Mouse (Mus musculus): ENCODE measurements around the gene Syt12.

Gene Syt12

GRCm38 (mm10) chr19:4477345-4478189 lies at the start of gene Syt12:
Syt12 (minus strand) TSS chr19:4477447.
- peak; percentile 89 for DNase-seq

DNA sequence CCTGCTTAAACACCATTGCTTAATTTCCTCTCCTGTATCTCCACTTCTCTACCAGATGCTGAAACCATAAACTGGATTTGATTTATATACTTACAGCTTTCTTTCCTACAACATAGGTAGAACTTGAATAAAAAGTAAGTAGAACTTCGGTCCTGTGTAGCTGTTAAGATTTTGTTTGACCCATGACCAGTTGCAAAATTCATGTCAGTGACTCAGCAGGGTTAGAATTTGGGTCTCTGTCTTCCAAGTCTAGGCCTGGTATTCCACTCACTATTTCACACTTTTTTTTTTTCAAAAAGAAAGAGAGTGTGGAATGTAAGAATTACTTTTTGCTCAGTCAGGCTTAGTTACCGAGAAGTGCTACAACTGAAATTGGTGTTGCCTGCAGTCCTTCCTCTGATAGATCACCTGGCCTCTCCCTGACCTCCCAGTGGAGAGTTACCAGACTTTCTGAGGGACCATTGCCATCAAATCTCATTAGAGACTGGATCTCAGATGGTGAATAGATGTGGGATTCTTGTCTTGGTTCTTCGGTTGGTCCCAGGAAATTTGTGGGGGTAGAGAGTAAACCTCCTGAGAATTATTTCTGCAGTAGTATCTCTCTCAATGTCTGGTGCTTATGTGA lies 44.3 kb upstream of the Syt12 start:
- DNase-seq = no peak

DNA sequence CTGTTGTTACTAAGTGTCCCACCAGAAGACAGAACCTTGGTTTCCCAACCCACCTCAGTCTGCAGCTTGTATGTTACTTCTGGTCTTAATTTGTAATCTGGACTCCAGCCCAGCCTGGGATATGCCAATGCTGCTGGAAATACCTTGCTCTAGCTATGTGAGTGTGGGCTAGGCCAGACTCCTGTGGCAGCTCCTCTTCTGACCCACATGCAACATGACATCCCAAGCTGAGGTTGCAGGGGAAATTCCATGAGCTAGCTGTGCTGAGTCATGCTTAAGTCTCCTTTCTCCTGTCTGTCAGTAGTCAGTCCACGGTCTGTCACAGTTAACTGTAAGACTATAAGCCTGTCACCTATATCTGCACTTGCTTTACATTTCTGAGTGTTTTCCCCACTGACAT lies 40.2 kb upstream of the Syt12 start:
- DNase-seq = no peak

- DNase-seq = no peak
Measured at GRCm38 (mm10) chr19:4516288-4516687, 39.0 kb upstream of the Syt12 start.

DNA sequence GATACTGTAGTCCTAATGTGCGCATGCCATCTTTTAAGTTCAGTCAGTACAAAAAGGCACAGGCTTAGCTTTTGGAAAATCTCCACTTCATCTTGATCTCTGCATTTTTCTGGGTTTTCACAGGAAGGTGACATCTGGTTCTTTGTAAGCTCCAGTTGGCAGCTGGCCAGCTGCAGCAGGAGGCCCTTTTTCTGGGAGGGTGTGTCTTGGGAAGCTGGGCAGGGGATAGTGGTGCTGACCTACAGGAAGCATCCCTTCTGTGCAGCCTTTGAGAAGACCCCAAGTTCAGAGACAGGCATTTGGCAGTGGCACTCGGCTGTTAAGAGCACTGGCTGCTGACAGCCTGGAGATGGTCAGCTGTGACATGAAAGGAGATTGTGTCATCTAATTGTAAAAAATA lies 38.5 kb upstream of the Syt12 start:
- DNase-seq = peak; percentile 36

DNA sequence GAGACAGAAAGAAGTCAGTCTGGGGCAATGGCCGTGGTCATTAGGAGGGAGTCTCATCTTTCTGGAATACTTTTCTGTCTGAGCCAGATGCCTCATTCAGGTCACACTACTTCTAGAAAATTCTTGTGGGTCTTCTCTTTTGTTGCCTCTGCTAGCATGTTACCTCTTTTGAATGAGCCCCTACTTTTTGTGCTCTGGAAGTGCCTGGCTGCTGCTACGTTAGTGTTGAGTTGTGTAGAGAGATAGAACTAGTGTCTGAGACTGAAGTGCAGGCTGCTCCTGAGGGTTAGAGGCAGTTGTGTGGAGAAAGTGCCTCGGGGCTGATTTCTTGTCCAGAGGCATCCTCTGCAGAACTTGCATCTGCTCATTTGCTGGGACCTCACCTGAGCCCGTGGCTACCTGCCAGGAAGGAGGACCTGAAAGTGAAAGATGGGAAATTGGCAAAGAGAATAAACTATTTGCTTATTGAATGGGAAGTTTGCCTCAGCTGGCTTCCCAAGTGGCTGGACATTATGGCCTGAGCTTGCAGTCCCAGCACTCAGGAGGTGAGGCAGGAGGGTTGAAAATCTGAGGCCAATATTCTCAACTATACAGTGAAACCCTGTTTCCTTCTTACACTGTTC lies 36.1 kb upstream of the Syt12 start:
- DNase-seq = no peak

GRCm38 (mm10) chr19:4511116-4511841 lies 34.0 kb upstream of the Syt12 start:
- DNase-seq = peak; percentile 34

- peak; percentile 100 for DNase-seq
Measured at GRCm38 (mm10) chr19:4509986-4510963, 33.0 kb upstream of the Syt12 start, which contains the start of gene Pcx. Pcx (plus strand) TSS chr19:4510472.

DNA sequence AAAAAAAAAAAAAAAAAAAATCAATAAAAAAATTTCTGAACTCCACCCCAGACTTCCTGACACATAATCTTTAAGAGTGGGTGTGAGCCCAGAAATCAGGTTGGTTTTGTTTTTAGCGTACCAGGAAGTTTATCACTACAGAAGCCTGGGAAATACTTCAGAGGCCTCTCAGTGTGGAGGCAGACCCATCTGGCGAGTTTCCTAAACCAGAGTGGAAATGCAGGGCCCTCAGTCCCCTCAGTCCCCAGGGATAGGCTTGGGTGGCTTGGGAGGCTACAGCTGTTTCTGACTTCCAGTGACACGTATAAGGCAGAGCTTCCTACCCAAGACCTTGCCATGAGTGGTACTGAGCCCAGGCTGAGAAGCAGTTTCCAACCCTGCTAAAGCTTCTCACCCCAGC lies 30.5 kb upstream of the Syt12 start:
- peak; percentile 38 for DNase-seq

- no peak for DNase-seq
Measured at GRCm38 (mm10) chr19:4504830-4505229, 27.6 kb upstream of the Syt12 start.

DNA sequence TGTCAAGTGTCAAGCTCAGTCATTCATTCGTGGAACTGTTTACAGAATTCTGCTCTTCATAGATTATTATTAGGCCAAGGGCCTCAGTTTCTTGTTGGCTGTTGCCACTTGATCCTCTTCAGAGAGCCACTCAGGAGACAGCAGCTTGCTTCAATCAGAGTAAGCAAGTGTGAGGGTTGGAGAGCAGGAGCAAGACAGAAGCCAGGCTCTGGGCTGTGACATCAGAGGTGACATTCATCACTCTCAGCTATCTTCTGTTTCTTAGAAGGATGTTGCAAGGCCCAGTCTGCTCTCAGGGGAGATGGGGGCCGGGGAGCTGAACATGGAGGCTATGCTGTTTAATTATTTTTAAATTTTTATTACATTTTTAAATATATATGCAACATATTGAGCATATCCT lies 25.5 kb upstream of the Syt12 start:
- no peak for DNase-seq

- no peak for DNase-seq
Measured at GRCm38 (mm10) chr19:4498062-4498933, 21.1 kb upstream of the Syt12 start, which contains the start of gene 2010003K11Rik. 2010003K11Rik (minus strand) TSS chr19:4498583.

- DNase-seq = peak; percentile 87
Measured at GRCm38 (mm10) chr19:4497263-4497973, 20.2 kb upstream of the Syt12 start.

DNA sequence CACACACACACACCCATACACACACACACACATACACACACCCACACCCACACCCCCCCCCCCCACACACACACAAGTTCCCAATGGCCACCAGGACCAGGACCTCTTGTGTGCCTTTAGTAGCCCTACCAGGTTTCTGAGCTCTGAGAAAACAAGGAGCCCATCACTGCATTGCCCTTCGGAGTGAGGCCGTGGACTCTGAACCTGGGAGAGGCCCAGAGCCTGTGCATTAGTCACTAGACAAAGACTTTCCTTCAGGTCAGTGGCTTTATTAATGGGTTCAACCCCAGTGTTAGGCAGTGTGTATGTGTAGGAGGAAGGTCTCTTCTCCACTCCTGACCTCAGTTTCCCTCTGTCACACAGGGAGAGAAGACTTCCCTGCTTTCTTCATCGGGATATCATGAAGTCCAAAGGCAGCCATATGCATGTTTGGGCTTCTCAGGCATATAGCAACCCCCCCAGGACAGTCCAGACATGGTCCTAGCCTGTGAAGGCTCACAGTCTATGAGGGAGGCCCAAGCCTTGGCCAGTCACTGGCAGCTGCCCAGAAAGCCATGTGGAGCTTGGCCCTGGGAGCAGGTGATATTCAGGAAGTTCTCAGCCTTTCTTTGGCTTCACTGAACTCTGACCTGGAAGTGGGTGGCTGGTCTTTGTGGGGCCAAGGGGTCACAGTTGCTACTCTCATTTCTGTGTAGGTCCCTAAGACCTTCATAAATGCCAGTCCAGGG lies 19.5 kb upstream of the Syt12 start:
- DNase-seq = peak; percentile 69

DNA sequence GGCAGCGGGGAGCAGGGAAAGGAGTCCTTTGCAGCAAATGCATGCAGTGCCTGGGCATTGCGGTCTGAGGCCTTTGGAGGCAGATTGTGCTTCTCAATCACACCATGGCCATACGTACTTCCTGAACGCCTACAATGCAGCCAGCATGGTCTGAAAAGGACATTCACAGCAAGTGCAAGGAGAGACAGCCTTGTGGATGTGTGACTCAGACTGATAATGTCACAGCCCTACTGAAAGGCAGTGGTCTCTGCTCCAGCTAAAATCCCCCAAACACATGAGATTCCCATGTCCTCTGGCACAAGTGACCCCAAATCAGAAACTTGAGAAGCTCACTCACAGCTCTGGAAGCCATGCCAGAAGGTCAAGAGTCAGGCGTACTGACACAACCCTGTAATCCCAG lies 18.6 kb upstream of the Syt12 start:
- no peak for DNase-seq

- DNase-seq = no peak
Measured at GRCm38 (mm10) chr19:4494707-4495106, 17.5 kb upstream of the Syt12 start.

DNA sequence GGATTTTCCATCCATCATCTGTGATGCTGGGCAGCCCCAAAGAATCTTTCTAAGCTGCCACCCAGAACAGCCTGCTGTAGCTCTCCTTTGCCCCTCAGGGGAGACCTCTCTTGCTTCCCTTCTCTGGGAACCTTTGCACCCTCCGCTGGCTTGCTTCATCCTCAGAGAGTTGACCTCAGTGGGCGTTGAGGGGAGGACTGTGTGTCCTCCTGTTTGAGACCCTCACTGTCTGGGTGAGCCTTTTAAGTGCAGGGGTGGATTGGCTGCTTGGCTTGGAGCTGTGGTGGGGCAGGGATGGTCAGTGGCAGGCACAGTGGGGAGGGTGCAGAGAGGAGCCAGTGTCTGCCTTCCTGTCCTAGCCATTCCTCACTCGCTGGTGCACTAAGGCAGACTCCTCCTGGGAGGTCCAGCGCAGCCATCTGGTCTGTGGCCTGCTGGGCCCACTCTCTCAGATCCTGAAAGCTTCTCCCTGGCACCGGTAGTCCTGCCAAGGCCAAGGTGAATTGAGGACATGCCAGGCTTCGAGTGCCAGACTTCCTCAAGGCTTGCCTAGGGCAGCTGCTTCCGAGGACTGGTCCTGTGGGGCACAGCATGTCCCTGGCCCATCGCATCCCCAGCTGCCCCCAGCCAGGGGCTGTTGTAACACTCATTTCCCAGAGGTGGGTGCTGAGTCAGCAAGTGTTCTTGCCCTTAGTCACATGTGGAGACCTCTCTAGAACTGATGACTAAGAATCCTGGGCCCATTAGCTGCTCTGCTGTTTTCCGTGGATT lies 15.5 kb upstream of the Syt12 start:
- DNase-seq = peak; percentile 98

DNA sequence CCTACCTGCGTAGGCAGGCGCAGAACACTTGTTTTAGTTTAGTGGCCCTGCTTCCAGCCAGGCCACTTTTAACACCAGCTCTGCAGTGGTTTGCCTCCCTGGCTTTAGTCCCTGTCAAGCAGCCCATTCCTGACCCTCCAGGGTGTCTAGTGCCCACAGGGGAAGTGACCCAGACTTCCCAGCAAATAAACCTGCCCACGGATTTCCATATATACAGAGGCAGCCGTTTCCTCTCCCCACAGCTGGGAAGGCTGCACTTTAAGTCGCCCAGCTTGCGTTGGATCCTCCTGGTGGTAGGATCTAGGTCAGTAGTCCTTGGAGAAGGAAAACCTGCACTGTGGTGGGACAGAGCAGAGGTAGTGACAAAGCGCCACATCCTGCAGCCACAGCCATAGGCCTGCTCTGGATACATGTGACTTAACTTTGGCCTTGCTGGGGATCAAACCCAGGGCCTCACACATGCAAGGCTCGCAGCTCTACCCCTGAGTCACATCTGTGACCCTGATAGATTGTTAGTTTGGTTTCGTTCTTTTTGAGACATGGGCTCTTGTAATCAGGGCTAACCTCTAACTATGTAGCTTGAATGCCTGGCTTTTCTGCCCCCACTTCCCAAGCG lies 13.9 kb upstream of the Syt12 start:
- no peak for DNase-seq

Measured in cerebellum, adult 9-10 months (tissue).